Mouse (Mus musculus) intestine, embryonic 15.5 days (tissue): ENCODE measurements around the gene Olfr986. TPM values are rescaled to one million over a fixed set of nuclear protein-coding genes. Genes with fewer than 3 reads are reported as not detected.
"Not testable (repeated sequence)": the region's sequence is repeated elsewhere in the genome, so short reads cannot be mapped to it uniquely, and the experiment has no call there.

Experiments used
- ATAC-seq: fragments of 200-750 bp; cut with Nextera tagmentation; 2 replicates; pipeline ENCODE4 v1.8.0; 2017; ENCODE audit warnings: moderate TSS enrichment, moderate library complexity
- H3K27ac ChIP-seq: fragments of 300-500 bp; sonication (generic); 2 replicates; pipeline ENCODE4 v1.5.1; 2015; ENCODE audit warnings: mild to moderate bottlenecking, inconsistent platforms
- H3K27me3 ChIP-seq: fragments of 300-500 bp; sonication (generic); replicated peaks from 2 replicates; pipeline ENCODE4 v1.6.1; 2015; ENCODE audit warnings: inconsistent platforms
- H3K36me3 ChIP-seq: fragments of 300-500 bp; sonication (generic); 2 replicates; pipeline ENCODE4 v1.6.1; 2015; ENCODE audit warnings: inconsistent platforms
- H3K4me1 ChIP-seq: fragments of 300-500 bp; sonication (generic); replicated peaks from 2 replicates; pipeline ENCODE4 v1.6.1; 2015; ENCODE audit warnings: inconsistent platforms
- H3K4me2 ChIP-seq: fragments of 300-500 bp; sonication (generic); replicated peaks from 2 replicates; pipeline ENCODE4 v1.6.1; 2015; ENCODE audit warnings: mild to moderate bottlenecking, inconsistent platforms
- H3K4me3 ChIP-seq: fragments of 300-500 bp; sonication (generic); replicated peaks from 2 replicates; pipeline ENCODE4 v1.5.1; 2015; ENCODE audit warnings: inconsistent platforms
- H3K9ac ChIP-seq: fragments of 300-500 bp; sonication (generic); 2 replicates; pipeline ENCODE4 v1.6.1; 2015; ENCODE audit warnings: inconsistent platforms
- H3K9me3 ChIP-seq: fragments of 300-500 bp; sonication (generic); 2 replicates; pipeline ENCODE4 v1.6.1; 2016; ENCODE audit warnings: inconsistent platforms
- WGBS: fragments of 180-500 bp; shearing (Covaris S2); methylation state at CpG from one replicate; pipeline ENCODE4 v1.1.7; 2015; 5-methylcytosine and 5-hydroxymethylcytosine counted together
- polyA plus RNA-seq: library from polyadenylated mRNA; unstranded; fragments of >200 nt; fragmentation: Nextera tagmentation; extraction: Ambion mirVana; gene quantifications from 2 replicates; pipeline ENCODE4 v1.2.1, GENCODE M21; 2015

Gene Olfr986
- polyA plus RNA-seq, result not detected in 2 replicates

DNA sequence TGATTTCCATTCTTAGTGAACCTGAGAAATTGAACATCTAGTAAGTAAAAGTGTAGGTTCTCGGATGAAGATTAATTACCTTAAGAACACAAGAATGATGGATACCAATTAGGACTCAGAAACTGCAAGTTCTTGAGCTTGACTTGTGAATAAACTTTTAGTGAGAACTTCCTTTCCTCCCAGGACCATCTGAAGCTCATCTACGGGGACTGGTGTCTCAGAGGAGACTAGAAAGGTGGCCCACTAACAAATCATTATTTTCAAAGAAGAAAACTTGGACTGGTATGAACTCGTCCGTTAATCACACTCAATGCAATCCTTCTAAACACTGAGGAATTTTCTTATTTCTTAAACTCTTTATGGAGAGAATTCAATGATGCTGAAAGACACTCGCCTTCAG lies at the start of gene Olfr986:
TSS of gene Olfr986 (plus strand) at position 301 of the 400 bp plus-strand sequence.
- no peaks in the 10 kb centered on the region for H3K36me3 ChIP-seq
- no peaks in the 10 kb centered on the region for H3K4me1 ChIP-seq
- H3K27ac ChIP-seq, result no peak within 1 kb of the TSS
- H3K27me3 ChIP-seq, result no peaks in the 10 kb centered on the region
- no peak within 1 kb of the TSS for H3K4me3 ChIP-seq
- H3K9ac ChIP-seq, result no peak within 1 kb of the TSS
- no peaks in the 10 kb centered on the region for H3K9me3 ChIP-seq
- no peak within 1 kb of the TSS for H3K4me2 ChIP-seq
- 88% methylated on average over 5 of the region's 5 CpGs for WGBS
- ATAC-seq, result no peak

DNA sequence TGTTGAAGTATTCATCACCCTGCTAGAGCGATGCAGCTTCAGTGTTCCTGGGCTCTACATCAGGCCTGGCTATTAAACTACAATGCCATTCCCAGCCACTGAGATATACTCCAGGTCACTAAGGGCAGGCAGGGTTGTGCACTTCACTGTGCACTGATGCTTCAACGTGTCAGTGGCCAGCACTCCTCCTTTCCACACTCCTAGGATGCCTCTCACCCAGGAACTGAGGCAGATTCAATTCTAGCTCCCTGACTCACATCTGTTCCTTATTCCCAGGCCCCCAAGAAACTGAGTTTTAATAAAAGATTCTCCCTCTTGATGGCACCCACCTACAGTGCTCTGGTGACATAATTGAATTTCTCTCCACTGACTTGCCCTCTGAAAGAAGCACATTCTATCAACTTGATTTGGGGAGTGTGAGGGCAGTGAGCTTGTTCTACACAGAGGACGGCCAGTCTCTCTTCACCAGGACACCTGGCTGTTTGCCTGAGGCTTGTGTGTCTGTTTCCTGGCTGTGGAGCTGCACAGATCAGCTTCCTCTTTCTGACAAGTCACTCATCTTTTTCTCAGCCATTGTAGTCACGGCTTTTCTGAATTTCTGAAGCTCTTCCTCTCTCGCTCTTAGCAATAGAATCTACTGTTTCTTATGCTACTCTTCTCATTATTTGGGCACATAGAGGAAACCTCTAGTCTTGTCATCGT lies 43.6 kb upstream of the Olfr986 start:
- H3K9me3 ChIP-seq, result no peaks in the 10 kb centered on the region
- no peak overlapping the region for H3K4me3 ChIP-seq
- no peak overlapping the region for H3K9ac ChIP-seq
- H3K4me2 ChIP-seq, result no peak overlapping the region
- 77% methylated on average over 6 of the region's 6 CpGs for WGBS
- no peak overlapping the region for H3K27ac ChIP-seq
- no peaks in the 10 kb centered on the region for H3K27me3 ChIP-seq
- H3K36me3 ChIP-seq, result no peaks in the 10 kb centered on the region
- ATAC-seq, result no peak
- H3K4me1 ChIP-seq, result no peaks in the 10 kb centered on the region

DNA sequence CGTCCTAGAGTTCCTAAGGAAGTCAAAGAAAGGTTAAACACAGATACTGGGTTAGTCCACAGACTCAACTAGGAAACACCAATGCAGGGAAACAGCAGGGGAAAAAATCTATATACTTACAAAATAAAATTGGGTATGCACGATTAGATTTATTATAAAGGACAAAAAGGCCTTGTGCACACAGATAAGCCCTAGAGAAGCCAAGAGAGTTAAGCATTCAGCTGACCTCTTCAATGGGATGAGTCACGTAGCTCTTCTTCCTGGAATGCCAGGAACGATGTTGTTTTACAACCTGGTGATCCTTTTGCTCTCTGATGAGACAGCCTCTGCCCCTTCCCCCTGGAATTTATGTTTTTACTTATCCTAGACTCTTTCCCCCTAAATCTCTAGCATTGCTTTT lies 41.2 kb upstream of the Olfr986 start:
- ATAC-seq, result no peak
- 39% methylated on average over 4 of the region's 4 CpGs for WGBS
- no peaks in the 10 kb centered on the region for H3K9me3 ChIP-seq
- H3K36me3 ChIP-seq, result no peaks in the 10 kb centered on the region
- no peak overlapping the region for H3K4me3 ChIP-seq
- no peak overlapping the region for H3K27ac ChIP-seq
- no peak overlapping the region for H3K4me2 ChIP-seq
- no peak overlapping the region for H3K9ac ChIP-seq
- H3K4me1 ChIP-seq, result no peaks in the 10 kb centered on the region
- H3K27me3 ChIP-seq, result no peaks in the 10 kb centered on the region

DNA sequence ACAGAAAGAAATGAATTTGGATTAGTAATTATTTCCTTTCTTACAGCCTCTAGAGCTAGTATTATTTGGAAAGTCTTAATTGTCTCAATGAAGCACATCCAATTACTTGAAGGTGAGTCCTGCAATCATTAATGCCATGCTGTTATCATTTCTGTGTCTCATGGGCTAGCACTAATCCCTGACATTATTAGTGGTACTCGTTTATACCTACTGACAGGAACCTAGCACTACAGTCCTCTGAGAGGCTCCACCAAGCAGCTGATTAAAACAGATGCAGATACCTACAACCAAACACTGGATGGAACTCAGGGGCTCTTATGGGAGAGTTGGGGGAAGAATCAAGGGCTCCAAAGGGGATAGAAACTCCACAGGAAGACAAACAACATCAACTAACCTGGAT lies 39.2 kb upstream of the Olfr986 start:
- Histone ChIP-seq H3K27me3 (no peaks in the 10 kb centered on the region), H3K4me2 (no peak overlapping the region), H3K9ac (no peak overlapping the region), H3K4me1 (no peaks in the 10 kb centered on the region), H3K9me3 (no peaks in the 10 kb centered on the region), H3K27ac (no peak overlapping the region), H3K36me3 (no peaks in the 10 kb centered on the region), H3K4me3 (no peak overlapping the region)
- whole genome bisulfite sequencing, result 49% methylated on average over 1 of the region's 1 CpGs
- no peak for ATAC-seq

DNA sequence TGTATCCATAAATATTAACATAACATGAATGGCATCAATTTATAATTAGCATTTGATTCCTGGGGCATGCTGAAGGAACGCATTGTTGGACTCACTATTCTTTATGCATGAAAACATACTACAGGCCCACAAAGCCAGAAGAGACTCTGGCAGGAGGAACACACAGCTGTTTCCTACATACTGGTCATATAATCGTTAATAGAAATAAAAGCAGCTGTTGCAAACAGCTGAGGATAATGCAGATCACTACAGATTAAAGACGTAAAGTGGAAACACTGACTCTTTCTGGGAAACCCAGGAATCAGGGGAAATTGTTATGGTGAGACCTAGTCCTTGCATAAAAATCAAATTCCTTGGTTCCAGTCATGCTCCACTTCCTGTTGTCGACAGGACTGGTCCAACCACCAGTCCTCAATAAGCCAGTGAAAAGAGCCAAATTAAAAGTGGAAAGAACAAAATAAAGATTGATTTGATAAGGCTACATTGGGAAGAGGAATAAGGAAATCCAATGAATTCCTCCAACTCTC lies 25.5 kb upstream of the Olfr986 start:
- Histone ChIP-seq H3K9me3 (no peaks in the 10 kb centered on the region), H3K27me3 (no peaks in the 10 kb centered on the region), H3K9ac (no peak overlapping the region), H3K4me3 (no peak overlapping the region), H3K27ac (no peak overlapping the region), H3K4me2 (no peak overlapping the region), H3K36me3 (no peaks in the 10 kb centered on the region), H3K4me1 (no peaks in the 10 kb centered on the region)
- WGBS, result 61% methylated on average over 4 of the region's 4 CpGs
- no peak for ATAC-seq

DNA sequence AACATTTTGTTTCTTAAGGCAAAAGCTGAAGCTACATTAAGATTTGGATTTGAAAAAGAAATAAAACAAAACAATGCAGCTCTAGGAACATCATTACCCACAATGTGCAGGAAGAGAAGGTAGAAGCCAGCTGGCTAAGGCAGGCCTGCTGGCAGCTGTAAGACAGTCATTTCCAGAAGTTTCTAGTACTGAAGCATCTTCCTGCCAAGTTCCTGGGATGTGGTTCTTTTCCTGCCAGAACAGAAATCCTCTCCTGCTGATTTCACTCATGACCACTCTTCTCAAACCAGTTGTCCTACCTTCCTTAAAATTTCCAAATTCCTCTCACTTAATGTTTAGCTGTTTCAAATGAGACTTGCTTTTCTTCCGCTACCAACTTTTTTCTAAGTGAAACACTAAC lies 14.3 kb upstream of the Olfr986 start:
- 87% methylated on average over 1 of the region's 1 CpGs for WGBS

DNA sequence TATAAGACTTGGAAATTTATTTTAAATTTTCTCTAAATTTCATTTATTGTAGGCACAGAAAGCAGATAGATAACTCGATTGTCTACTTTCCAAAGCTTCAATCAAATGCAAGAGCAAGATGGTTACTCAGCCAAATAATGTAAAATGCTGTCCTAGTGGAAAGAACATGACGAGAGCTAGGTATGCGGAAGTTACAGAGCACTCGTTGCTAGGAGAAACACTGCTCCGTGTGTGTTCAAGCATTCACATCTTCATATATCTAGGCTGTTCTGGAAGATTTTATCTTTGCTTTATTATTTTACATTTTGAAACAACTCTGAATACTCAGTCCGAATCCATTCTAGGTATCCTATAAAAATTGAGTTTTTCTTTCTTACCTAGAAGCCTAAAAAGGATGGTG lies 3.7 kb upstream of the Olfr986 start:
- H3K9ac ChIP-seq, result no peak overlapping the region
- H3K36me3 ChIP-seq, result no peaks in the 10 kb centered on the region
- H3K4me1 ChIP-seq, result no peaks in the 10 kb centered on the region
- H3K4me3 ChIP-seq, result no peak overlapping the region
- no peaks in the 10 kb centered on the region for H3K27me3 ChIP-seq
- H3K4me2 ChIP-seq, result no peak overlapping the region
- WGBS, result 79% methylated on average over 6 of the region's 6 CpGs
- H3K9me3 ChIP-seq, result no peaks in the 10 kb centered on the region
- no peak overlapping the region for H3K27ac ChIP-seq
- ATAC-seq, result no peak

More for the DNA sequence above, 14.3 kb upstream of the Olfr986 start:
- H3K9me3 ChIP-seq, result no peaks in the 10 kb centered on the region
- H3K4me1 ChIP-seq, result no peaks in the 10 kb centered on the region
- no peak overlapping the region for H3K27ac ChIP-seq
- no peak overlapping the region for H3K9ac ChIP-seq
- H3K36me3 ChIP-seq, result no peaks in the 10 kb centered on the region
- ATAC-seq, result no peak
- no peak overlapping the region for H3K4me3 ChIP-seq
- no peak overlapping the region for H3K4me2 ChIP-seq
- H3K27me3 ChIP-seq, result no peaks in the 10 kb centered on the region

DNA sequence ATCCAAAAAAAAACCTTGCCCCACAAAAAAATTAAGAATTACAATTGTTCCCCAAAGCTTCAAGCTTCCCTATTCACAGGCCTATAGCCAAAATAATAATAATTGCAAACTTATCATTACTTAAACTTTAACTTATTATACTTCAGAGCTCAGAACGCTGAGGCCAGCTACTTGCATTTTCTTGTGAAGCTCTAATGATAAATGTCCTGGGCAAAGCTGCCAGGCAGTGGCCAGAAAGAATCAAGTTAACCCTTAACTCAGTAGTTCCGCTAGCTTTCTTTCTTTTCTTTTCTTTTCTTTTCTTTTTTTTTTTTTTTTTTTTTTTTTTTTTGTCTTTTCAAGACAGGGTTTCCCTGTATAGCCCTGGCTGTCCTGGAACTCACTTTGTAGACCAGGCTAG lies 4.4 kb downstream of the Olfr986 start:
- not testable (repeated sequence) for H3K4me3 ChIP-seq, H3K4me2 ChIP-seq, H3K9ac ChIP-seq, H3K36me3 ChIP-seq, H3K4me1 ChIP-seq, H3K27me3 ChIP-seq, H3K27ac ChIP-seq, ATAC-seq, H3K9me3 ChIP-seq
- 58% methylated on average over 2 of the region's 2 CpGs for WGBS

DNA sequence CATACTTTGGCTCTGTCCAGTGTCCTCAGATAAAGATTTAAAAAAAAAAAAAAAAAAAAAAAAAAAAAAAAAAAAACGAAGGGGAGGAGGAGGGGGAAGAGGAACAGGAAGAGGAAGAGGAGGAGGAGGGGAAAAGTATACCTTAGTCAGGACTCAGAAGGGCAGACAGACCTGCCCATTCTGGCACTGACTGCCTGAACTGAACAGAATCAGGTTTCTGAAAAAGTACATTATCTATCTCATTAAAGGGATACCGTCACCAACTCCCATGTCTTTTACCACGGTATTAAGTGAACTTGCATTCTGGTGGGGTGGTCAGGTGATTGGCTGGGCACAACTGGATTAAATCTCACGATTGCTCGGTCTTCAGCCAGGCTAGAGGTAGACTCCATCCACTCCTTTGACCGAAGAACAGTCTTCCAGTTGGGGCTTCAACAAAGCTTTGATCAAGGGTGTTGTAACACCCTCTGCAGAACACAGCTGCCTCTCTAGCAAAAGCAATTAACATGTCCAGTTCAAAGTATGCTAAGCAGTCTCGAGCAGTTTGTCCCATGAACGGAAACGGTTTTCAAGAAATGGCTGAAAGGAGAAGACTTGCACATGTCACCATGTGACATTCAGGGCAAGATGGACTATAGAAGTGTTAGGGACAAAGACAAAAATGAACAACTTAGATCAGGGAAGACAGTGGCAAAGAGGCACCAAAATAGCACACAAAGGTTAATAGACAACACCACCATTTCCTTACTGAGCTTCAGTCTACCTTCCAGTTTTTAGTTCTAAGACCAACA lies 10.6 kb downstream of the Olfr986 start:
- Histone ChIP-seq H3K4me1 (peaks cover 6% of the 10 kb centered on the region), H3K9me3 (no peaks in the 10 kb centered on the region), H3K9ac (no peak overlapping the region), H3K27me3 (no peaks in the 10 kb centered on the region), H3K4me2 (peak overlapping the region; percentile 76), H3K4me3 (peak overlapping the region; percentile 75), H3K36me3 (no peaks in the 10 kb centered on the region), H3K27ac (no peak overlapping the region)
- ATAC-seq, result no peak
- WGBS, result 93% methylated on average over 8 of the region's 9 CpGs

DNA sequence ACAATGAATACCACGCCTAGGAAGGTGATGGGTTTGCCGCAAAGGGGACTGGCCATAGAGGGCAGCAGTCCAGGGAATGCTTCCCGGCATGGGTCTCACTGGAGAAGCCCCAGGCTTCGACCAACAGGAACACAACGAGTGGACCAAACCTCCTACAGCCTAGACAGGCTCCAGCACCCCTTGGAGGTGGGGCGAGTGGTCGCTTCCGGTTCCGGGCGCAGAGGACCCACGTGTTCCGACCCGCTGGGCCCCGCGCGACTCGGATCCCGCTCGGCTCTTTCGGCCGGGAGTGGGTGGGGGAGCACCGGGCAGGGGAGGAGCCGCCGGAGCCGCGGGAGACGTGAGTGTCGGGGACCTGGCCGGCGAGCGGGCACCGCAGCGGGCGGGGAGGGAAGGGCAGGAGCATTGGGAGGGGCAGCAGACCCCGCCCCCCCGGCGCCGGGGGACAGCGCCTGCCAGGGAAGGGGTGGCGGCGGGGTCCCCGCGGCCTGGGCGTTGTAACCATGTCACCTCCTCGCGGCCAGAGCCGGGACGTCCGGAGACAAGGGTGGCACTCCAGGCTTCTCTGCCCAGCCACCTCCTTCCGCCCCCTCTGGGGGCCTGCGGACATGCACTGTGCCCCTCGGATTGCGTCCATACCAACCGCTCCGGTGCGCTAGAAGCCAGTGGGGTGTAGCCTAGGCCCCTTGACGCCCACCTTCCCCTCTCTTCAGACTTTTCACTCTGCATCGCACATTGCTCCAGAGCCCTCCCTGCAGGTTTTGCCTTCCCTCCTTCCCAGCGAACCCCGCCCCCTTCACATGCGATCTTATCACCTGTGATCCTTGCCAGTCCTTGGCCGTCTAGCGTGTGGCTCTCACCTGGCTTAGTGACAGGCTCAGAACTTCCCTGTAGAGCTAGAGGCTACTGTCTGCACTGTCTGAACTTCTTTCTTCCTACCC lies 11.6 kb downstream of the Olfr986 start, which contains the start of gene Zfp202:
TSS of gene Zfp202 (plus strand) at position 219 of the 941 bp plus-strand sequence.
- peaks cover 6% of the 10 kb centered on the region for H3K4me1 ChIP-seq
- peak within 1 kb of the TSS; percentile 75 for H3K4me3 ChIP-seq
- peak within 1 kb of the TSS; percentile 72 for H3K9ac ChIP-seq
- H3K27ac ChIP-seq, result peak within 1 kb of the TSS; percentile 63
- no peaks in the 10 kb centered on the region for H3K9me3 ChIP-seq
- no peaks in the 10 kb centered on the region for H3K27me3 ChIP-seq
- ATAC-seq, result peak; percentile 96
- H3K36me3 ChIP-seq, result no peaks in the 10 kb centered on the region
- WGBS, result under 1% methylated on average over 62 of the region's 63 CpGs
- H3K4me2 ChIP-seq, result peak within 1 kb of the TSS; percentile 76

DNA sequence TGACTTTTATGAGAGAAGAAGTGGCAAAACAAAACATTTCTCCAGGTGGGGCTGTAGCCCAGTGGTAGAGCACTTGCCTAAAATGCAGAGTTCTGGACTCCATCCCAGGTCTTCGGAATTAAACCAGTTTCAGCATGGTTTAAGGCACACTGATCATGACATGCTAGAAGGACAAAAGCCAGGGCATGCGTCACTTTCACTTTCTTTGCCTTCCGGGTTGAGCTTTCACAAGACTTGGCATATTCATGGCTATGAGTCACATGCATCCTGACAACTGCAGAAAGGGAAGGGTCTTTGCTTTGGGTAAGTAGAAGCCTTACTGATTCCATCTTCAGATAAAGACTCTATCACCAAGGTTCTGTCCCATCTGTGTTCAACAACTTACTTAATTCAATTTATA lies 15.3 kb downstream of the Olfr986 start:
- no peaks in the 10 kb centered on the region for H3K36me3 ChIP-seq
- WGBS, result 88% methylated on average over 3 of the region's 3 CpGs
- no peak overlapping the region for H3K4me2 ChIP-seq
- no peak for ATAC-seq
- no peaks in the 10 kb centered on the region for H3K9me3 ChIP-seq
- no peak overlapping the region for H3K4me3 ChIP-seq
- peaks cover 6% of the 10 kb centered on the region for H3K4me1 ChIP-seq
- no peak overlapping the region for H3K9ac ChIP-seq
- no peaks in the 10 kb centered on the region for H3K27me3 ChIP-seq
- H3K27ac ChIP-seq, result no peak overlapping the region

DNA sequence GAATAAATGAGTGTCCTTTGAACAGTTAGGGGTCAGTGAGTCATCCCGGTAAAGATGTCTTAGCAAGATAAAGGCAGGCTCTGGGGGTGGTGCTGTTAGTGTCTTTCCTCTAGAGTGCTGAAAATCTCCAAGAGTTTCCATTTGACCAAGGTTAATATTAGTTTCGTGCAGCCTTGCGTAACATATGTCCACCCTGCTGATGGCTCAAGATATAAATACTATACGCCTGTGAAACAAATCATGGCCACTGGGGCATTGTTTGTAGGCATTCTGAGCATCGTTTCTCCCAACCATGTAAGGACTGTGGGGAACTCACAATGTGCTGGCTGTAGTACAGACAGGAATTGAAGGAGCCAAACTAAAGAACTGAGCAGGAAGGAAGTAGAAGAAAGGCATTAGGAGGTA lies 25.8 kb downstream of the Olfr986 start:
- no peak overlapping the region for H3K27ac ChIP-seq
- no peaks in the 10 kb centered on the region for H3K9me3 ChIP-seq
- H3K27me3 ChIP-seq, result no peaks in the 10 kb centered on the region
- 74% methylated on average over 5 of the region's 5 CpGs for WGBS
- ATAC-seq, result peak; percentile 47; the same call in 1 of the 2 replicates
- no peaks in the 10 kb centered on the region for H3K4me1 ChIP-seq
- H3K36me3 ChIP-seq, result peaks cover 17% of the 10 kb centered on the region
- H3K4me2 ChIP-seq, result no peak overlapping the region
- no peak overlapping the region for H3K9ac ChIP-seq
- H3K4me3 ChIP-seq, result no peak overlapping the region
